Mouse (Mus musculus) small intestine, adult 2 months (tissue): Measurements from ENCODE around the gene Rev3l.

ENCODE experiments used
- CTCF ChIP-seq: fragments of 200-500 bp; IDR thresholded peaks from 2 replicates; pipeline ENCODE4 v1.5.1; 2012; ENCODE audit warnings: low read depth, mild to moderate bottlenecking, control low read depth, inconsistent platforms, low read length, moderate library complexity, mixed read lengths; ENCODE audit not compliant: insufficient replicate concordance, insufficient read length; ENCODE audit errors: extremely low read depth
- POLR2A ChIP-seq: fragments of 200-500 bp; IDR thresholded peaks from 2 replicates; pipeline ENCODE4 v1.6.1; 2012; ENCODE audit warnings: low read depth, mild to moderate bottlenecking, control low read depth, inconsistent platforms, low read length, moderate library complexity

GRCm38 (mm10) chr10:39772259-39772658 is 40.3 kb downstream of the Rev3l start:
- no peak for TF ChIP-seq POLR2A
- TF ChIP-seq CTCF, result no peak
